Mouse (Mus musculus) bone marrow macrophage, adult 2 months (primary cell): ENCODE data around the gene Pgd.

Experiments used
- CTCF ChIP-seq: IDR thresholded peaks from 2 replicates; pipeline ENCODE4 v1.5.1; 2012; ENCODE audit warnings: low read depth, mild to moderate bottlenecking, low read length, moderate library complexity
- POLR2A ChIP-seq: IDR thresholded peaks from 2 replicates; pipeline ENCODE4 v1.6.1; 2012; ENCODE audit warnings: mild to moderate bottlenecking, low read depth, low read length, borderline replicate concordance

DNA sequence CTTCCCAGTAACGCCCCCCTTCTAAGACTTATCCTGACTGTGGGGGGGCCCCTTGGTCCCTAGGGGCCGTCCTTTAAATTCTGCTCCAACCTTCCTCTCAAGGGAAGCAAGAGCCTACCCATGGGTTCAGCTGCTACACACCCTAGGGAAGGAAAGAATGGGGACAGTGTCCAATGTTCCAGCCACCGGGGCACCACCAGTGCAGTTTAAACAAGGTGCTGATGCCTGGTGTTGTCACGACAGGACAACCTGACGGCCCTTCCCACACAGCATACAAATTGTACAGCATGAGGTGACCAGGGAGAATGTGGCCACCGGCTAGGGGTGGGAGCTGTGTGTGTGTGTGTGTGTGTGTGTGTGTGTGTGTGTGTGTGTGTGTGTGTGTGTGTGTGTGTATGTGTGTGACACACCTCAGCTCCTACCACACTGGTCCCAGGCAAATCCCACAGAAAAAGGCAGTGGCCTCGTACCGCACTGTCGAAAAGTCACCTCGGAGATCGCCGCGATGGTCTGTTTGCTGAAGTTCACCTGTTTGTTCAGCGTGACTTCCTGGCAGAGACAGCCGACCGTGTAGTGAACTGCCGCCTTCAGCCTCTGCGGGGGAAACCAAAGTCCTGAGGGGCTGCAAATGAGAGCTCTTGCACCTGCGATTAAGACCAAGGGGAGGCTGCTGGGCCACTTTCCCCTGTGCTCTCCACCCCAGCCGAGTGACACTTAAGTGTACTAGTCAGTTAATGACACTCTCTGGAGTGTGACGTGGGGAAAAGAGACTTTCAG, 34.6 kb downstream of the Pgd start:
- no peak for TF ChIP-seq POLR2A
- TF ChIP-seq CTCF = no peak
